Mouse (Mus musculus): ENCODE data around the gene Gart.

The Gart gene

DNA sequence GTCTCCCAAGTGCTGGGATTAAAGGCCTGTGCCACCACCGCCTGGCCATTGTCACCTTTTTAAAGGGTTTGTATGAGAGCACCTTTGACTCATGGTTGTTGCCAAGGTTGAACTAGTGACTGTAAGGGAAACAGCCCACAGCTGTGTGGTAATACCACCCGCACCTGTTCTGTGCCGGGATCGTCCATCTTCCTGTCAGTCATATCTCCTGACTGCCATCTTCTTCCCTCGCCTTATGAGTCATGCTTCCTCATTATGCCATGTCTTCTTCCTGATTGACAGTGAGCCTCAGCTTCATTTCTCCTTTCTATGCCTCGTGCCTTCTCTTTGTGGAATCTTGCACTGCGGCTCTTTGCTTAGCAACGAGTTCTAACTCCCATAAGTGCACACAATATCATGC is 39.8 kb downstream of the Gart start:
- DNase-seq = no peak

DNA sequence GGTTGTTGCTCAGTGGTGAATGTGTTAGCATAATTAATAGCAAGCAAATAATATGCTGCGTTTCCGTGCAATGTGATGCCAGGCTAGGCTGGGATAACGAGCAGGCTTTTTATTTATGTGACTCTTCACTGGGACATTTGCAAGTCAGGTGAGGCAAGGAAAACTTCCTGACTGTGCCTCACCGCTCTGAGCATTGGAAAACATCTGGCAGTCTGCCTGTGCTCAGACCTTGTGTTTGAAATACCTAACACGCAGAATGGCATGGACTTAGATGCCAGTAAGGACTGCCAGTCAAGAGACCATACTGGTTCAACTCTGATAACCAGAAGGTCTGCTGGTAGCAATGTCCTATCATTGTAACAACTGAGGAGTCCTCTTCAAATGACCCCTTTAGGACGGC is 41.6 kb downstream of the Gart start:
- no peak for DNase-seq

DNA sequence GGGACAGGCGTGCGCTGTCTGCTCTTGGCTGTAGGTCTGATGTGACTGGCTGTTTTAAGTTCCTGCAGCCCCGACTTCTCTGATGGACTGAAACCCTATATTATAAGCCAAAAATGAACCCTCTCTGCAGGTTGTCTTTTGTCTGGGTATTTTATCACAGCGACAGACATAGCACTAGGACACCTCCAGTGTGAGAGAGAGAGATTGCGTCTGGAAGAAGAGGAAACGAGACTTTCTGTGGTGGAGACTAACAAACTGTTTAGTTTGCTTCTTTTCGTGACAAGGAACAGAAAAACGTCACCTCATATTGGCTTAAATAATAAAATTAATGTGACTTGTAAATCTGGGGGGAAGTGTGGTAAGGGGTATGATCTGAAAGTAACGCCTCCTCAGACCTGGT is 45.1 kb downstream of the Gart start:
- no peak for DNase-seq

DNA sequence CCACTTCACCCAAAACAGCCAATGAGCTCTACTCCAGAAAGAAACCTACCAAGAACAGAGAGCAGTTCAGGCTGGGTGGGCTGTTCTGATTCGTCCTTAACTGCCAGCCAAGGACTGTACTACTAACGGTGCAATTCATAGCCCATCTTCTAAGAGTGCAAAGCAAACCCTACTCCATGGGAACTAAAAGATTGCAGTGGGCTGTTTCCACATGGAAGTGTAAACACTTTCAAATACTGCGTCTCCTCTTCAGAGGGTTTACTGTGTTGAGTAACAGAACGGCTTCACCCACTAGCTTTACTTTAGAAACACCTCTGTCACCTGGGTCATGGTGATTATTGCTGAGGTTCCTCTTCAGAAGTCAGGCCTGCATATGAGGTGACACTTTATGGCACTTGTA is 45.7 kb downstream of the Gart start:
- no peak for DNase-seq

DNA sequence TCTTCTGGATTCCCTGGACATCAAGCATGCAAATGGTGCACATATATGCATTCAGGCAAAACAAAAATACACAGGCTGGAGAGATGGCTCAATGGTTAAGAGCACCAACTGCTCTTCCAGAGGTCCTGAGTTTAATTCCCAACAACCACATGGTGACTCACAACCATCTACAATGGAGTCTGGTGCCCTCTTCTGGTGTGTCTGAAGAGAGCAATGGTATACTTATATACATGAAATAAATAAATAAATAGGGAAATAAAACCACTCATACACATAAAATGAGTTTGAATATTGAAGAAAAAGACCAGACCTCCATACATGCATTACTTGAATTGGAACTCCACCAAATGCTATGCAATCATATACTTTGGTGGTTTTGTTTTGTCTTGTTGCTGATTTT is 47.5 kb downstream of the Gart start:
- DNase-seq = no peak

GRCm38 (mm10) chr16:91597672-91598010 is 49.1 kb downstream of the Gart start, which contains the start of gene Tmem50b:
Tmem50b (minus strand) TSS chr16:91597800.
- peak; percentile 99 for DNase-seq

GRCm38 (mm10) chr16:91596779-91597671 is 49.7 kb downstream of the Gart start:
- DNase-seq = no peak

GRCm38 (mm10) chr16:91596397-91596778 is 50.4 kb downstream of the Gart start:
- DNase-seq = no peak

DNA sequence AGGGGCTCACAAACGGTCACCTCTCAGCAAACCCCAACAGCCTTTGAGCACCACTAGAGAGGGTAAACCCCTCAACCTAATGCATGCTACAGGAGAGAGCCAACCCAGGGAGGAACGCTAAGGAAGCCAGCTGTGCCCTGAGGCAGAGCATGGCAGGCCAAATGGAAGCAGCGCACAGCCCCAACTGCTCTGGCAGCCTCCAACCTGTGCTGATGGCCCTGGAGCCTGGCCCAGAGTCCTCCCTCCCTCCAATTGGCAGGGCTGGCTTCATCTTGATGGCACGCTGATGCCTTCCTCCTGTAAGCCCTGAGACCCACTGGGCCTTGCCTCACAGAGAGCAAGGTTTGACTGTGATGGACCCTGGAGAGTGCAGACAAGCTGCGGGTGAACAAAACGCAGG is 51.7 kb downstream of the Gart start:
- no peak for DNase-seq

- no peak for DNase-seq
These were observed 53.5 kb downstream of the Gart start for GRCm38 (mm10) chr16:91593262-91593661.

- DNase-seq = no peak
These were observed 54.6 kb downstream of the Gart start for GRCm38 (mm10) chr16:91592162-91592561.

GRCm38 (mm10) chr16:91588703-91589102 is 58.0 kb downstream of the Gart start:
- no peak for DNase-seq

DNA sequence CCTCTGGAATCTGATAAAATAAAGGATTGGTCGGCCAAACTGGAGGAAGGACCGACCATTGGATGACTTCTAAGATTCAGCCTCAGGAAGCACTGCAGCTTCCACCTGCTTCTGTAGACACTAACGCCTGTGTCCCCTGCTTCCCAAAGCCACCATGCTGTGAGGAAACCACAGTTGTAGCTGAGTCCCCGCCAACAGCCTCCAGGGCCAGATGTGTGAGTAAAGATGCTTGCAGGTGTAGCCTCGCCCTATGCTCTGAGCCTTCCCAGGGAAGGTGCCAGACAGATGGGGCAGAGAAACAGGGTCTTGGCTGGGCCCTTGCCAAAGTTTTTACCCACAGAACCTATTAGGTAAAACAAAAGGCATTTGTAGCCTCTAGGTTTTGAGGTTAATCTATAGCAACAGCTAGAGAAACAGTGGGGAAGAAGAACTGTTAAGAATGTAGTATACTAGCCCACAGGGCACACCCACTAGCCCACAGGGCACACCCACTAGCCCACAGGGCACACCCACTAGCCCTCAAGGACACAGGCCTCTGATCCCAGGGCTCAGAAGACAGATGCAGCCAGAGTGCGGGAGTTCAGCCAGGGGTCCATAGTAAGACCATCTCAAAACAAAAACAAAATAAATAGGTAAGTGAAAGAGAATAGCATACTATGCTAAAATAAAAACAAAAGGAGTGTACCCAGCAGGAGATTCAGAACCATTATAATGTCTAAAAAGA is 58.9 kb downstream of the Gart start:
- DNase-seq = no peak

- no peak for DNase-seq
These were observed 60.5 kb downstream of the Gart start for GRCm38 (mm10) chr16:91586244-91586643.

- no peak for DNase-seq
These were observed 61.1 kb downstream of the Gart start for GRCm38 (mm10) chr16:91585617-91586016.

DNA sequence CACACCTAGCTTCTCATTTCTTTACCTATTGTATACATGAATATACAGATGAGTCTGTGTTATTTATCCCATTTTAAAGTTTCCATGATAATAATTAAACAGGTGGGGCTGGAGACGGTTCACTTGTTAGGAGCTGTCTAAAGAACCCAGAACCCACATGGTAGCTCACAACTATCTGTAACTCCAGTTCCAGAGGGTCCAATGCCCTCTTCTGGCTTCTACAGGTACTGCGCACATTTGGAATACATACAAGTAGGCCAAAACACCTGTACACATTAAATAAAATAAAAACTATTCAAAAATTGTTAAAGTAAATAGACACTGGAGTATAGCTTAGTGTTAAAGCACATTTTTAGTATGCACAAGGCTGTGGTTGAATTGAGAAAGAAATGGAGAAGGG is 64.4 kb downstream of the Gart start:
- peak in 1 of 2 experiments; percentile 50 for DNase-seq

GRCm38 (mm10) chr16:91578980-91579720 is 67.6 kb downstream of the Gart start:
- no peak for DNase-seq

GRCm38 (mm10) chr16:91575151-91575550 is 71.6 kb downstream of the Gart start:
- DNase-seq = no peak
